Mouse (Mus musculus) liver, postnatal 0 days (tissue): ENCODE data around the gene Nisch. TPM values are rescaled to one million over a fixed set of nuclear protein-coding genes. Genes with fewer than 3 reads are reported as not detected.

Experiments
- ATAC-seq: fragments of 200-750 bp; cut with Nextera tagmentation; 2 replicates; pipeline ENCODE4 v1.8.0; 2017; ENCODE audit warnings: mild to moderate bottlenecking, moderate library complexity
- DNase-seq: peaks from one replicate; pipeline ENCODE4 v3.0.0-alpha.2; 2016
- H3K27ac ChIP-seq: fragments of 300-500 bp; sonication (generic); 2 replicates; pipeline ENCODE4 v1.5.1; 2014; ENCODE audit warnings: antibody characterized with exemption, moderate library complexity, mild to moderate bottlenecking, low read depth
- H3K27me3 ChIP-seq: fragments of 300-500 bp; sonication (generic); 2 replicates; pipeline ENCODE4 v1.6.1; 2014; ENCODE audit warnings: low read length, control low read depth, mixed read lengths; ENCODE audit not compliant: insufficient read depth
- H3K36me3 ChIP-seq: fragments of 300-500 bp; sonication (generic); replicated peaks from 2 replicates; pipeline ENCODE4 v1.6.1; 2014; ENCODE audit warnings: mild to moderate bottlenecking, control low read depth, low read length, moderate library complexity, mixed read lengths; ENCODE audit not compliant: insufficient read depth
- H3K4me1 ChIP-seq: fragments of 300-500 bp; sonication (generic); 2 replicates; pipeline ENCODE4 v1.6.1; 2014; ENCODE audit warnings: antibody characterized with exemption, mild to moderate bottlenecking, control low read depth; ENCODE audit not compliant: insufficient read depth
- H3K4me2 ChIP-seq: fragments of 300-500 bp; sonication (generic); 2 replicates; pipeline ENCODE4 v1.6.1; 2014; ENCODE audit warnings: low read depth, mild to moderate bottlenecking, low read length, moderate library complexity, mixed read lengths
- H3K4me3 ChIP-seq: fragments of 300-500 bp; sonication (generic); 2 replicates; pipeline ENCODE4 v1.5.1; 2014; ENCODE audit warnings: low read depth, low read length
- H3K9ac ChIP-seq: fragments of 300-500 bp; sonication (generic); replicated peaks from 2 replicates; pipeline ENCODE4 v1.6.1; 2014; ENCODE audit warnings: mild to moderate bottlenecking, moderate library complexity
- H3K9me3 ChIP-seq: fragments of 300-500 bp; sonication (generic); 2 replicates; pipeline ENCODE4 v1.6.1; 2016; ENCODE audit warnings: mild to moderate bottlenecking, control low read depth, low read length, mixed read lengths
- CTCF ChIP-seq: sonication (generic); IDR thresholded peaks from 2 replicates; pipeline ENCODE4 v1.5.1; 2016; ENCODE audit warnings: antibody characterized with exemption, low read depth
- EP300 ChIP-seq: IDR thresholded peaks from 2 replicates; pipeline ENCODE4 v1.6.1; 2016; ENCODE audit warnings: antibody characterized with exemption, low read depth, mild to moderate bottlenecking
- WGBS: fragments of 180-500 bp; shearing (Covaris S2); extraction: QIAGEN DNeasy Blood & Tissue Kit; methylation state at CpG from one replicate; pipeline ENCODE4 v1.1.7; 2014; ENCODE audit not compliant: insufficient replicate concordance; 5-methylcytosine and 5-hydroxymethylcytosine counted together
- polyA plus RNA-seq: library from polyadenylated mRNA; unstranded; fragments of >200 nt; fragmentation: Nextera tagmentation; extraction: Ambion mirVana; gene quantifications from 2 replicates; pipeline ENCODE4 v1.2.1, GENCODE M21; 2015

The Nisch gene
- polyA plus RNA-seq, 1 experiment from 2014 or later: 65.0 TPM

- Histone ChIP-seq H3K36me3 (no peaks in the 10 kb centered on the region; the same call in 1 of the 2 replicates), H3K27me3 (no peaks in the 10 kb centered on the region), H3K4me2 (no peak overlapping the region), H3K4me1 (peaks cover 15% of the 10 kb centered on the region), H3K27ac (no peak overlapping the region), H3K9me3 (no peaks in the 10 kb centered on the region), H3K9ac (no peak overlapping the region), H3K4me3 (no peak overlapping the region)
- WGBS: 81% methylated on average over 7 of the region's 7 CpGs
- TF ChIP-seq EP300: no peak
- TF ChIP-seq CTCF: no peak
- ATAC-seq (no peak), DNase-seq (no peak)
Measured at GRCm38 (mm10) chr14:31237101-31237882, 20.5 kb upstream of the Nisch start.

- peak; percentile 61 for ATAC-seq
- DNase-seq: peak; percentile 82
- whole genome bisulfite sequencing: 11% methylated on average over 11 of the region's 11 CpGs
- TF ChIP-seq CTCF (peak; percentile 96), EP300 (no peak)
- Histone ChIP-seq H3K4me1 (peaks cover 20% of the 10 kb centered on the region), H3K36me3 (no peaks in the 10 kb centered on the region; the same call in 1 of the 2 replicates), H3K27ac (no peak overlapping the region), H3K9ac (no peak overlapping the region), H3K27me3 (no peaks in the 10 kb centered on the region), H3K4me3 (no peak overlapping the region), H3K4me2 (no peak overlapping the region), H3K9me3 (no peaks in the 10 kb centered on the region)
Measured at GRCm38 (mm10) chr14:31233996-31234591, 17.3 kb upstream of the Nisch start.

- H3K4me1 ChIP-seq: peaks cover 24% of the 10 kb centered on the region
- no peaks in the 10 kb centered on the region for H3K27me3 ChIP-seq
- TF ChIP-seq EP300: no peak
- no peak for TF ChIP-seq CTCF
- H3K4me3 ChIP-seq: no peak overlapping the region
- H3K27ac ChIP-seq: no peak overlapping the region
- peak; percentile 73 for ATAC-seq
- no peak overlapping the region for H3K9ac ChIP-seq
- no peaks in the 10 kb centered on the region; the same call in 1 of the 2 replicates for H3K36me3 ChIP-seq
- H3K9me3 ChIP-seq: no peaks in the 10 kb centered on the region
- DNase-seq: no peak
- H3K4me2 ChIP-seq: no peak overlapping the region
- 56% methylated on average over 14 of the region's 14 CpGs for WGBS
Measured at GRCm38 (mm10) chr14:31233070-31233995, 16.6 kb upstream of the Nisch start.

DNA sequence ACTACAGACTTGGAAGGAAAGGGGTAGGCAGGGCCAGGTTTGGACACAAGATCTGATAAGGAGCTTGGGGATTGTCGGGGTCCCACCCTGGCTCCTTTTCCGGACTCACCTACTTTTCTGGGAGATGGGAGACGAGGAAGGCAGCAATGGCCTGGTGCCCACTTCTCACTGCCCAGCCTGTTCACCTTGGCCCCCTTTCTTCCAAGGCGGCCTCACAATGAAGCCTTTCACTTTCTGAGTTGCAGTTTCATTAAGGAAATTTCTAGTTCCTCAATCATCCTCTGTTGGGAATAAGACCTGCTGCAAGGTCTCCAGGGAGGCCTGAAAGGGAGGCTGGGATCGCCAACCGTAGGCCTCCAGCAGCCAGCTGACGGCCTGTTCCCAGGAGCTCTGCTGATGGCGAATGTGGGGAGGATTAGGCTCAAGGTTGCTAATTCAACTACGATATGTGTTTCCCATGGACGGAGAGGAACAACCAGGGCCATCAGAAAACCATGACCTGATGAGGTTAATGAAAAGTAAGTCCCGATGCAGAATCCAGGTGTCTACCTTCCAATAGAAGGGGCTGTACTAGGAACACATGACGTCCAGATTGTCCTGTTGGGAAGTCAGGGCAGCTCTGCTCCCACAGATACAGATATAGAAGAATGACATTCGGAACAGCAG, 15.8 kb upstream of the Nisch start:
- Histone ChIP-seq H3K4me1 (peaks cover 27% of the 10 kb centered on the region), H3K4me2 (no peak overlapping the region), H3K9me3 (no peaks in the 10 kb centered on the region), H3K27ac (no peak overlapping the region), H3K36me3 (no peaks in the 10 kb centered on the region), H3K27me3 (no peaks in the 10 kb centered on the region), H3K4me3 (no peak overlapping the region), H3K9ac (no peak overlapping the region)
- DNase-seq: no peak
- TF ChIP-seq EP300 (no peak), CTCF (no peak)
- 65% methylated on average over 13 of the region's 13 CpGs for WGBS
- no peak for ATAC-seq

DNA sequence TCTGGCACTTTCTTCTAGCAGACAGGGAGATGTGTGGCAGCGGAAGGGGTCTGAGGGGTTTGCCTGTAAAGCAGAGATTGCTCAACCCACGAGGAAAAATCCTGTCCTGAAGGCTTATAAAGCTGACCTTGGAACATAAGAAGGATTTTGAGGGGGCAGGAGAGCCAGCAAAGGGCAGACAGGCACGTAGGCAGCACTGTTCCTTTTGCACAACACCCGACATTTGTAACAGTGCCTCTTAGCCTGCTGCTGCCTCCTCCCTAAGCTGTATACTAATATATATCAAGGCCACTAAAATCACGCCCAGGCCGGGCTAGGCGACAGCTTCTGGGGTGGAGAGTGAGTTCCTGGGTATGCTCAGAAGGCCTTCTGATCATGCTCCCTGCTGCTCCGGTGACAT, 13.7 kb upstream of the Nisch start:
- no peak for ATAC-seq
- Histone ChIP-seq H3K36me3 (no peaks in the 10 kb centered on the region), H3K9ac (no peak overlapping the region), H3K27ac (no peak overlapping the region), H3K9me3 (no peaks in the 10 kb centered on the region), H3K27me3 (no peaks in the 10 kb centered on the region), H3K4me1 (peaks cover 32% of the 10 kb centered on the region), H3K4me3 (no peak overlapping the region), H3K4me2 (no peak overlapping the region)
- DNase-seq: no peak
- no peak for TF ChIP-seq CTCF
- no peak for TF ChIP-seq EP300
- WGBS: 67% methylated on average over 8 of the region's 8 CpGs
